Mouse (Mus musculus) kidney, embryonic 14.5 days (tissue): ENCODE measurements around the gene Hoxc13. TPM values are rescaled to one million over a fixed set of nuclear protein-coding genes. Genes with fewer than 3 reads are reported as not detected.

Experiments used
- ATAC-seq: fragments of 200-750 bp; cut with Nextera tagmentation; 2 replicates; pipeline ENCODE4 v1.8.0; 2017; ENCODE audit warnings: moderate number of reproducible peaks, mild to moderate bottlenecking, moderate TSS enrichment, moderate library complexity; ENCODE audit not compliant: low FRiP score, low TSS enrichment
- H3K27ac ChIP-seq: fragments of 300-500 bp; sonication (generic); 2 replicates; pipeline ENCODE4 v1.5.1; 2014; ENCODE audit warnings: low read depth, mild to moderate bottlenecking, low read length, moderate library complexity, mixed read lengths
- H3K27me3 ChIP-seq: fragments of 300-500 bp; sonication (generic); 2 replicates; pipeline ENCODE4 v1.6.1; 2014; ENCODE audit warnings: mild to moderate bottlenecking, low read length; ENCODE audit not compliant: control insufficient read depth, insufficient read depth
- H3K36me3 ChIP-seq: fragments of 300-500 bp; sonication (generic); 2 replicates; pipeline ENCODE4 v1.6.1; 2014; ENCODE audit warnings: low read length, mixed read lengths; ENCODE audit not compliant: control insufficient read depth, insufficient read depth
- H3K4me1 ChIP-seq: fragments of 300-500 bp; sonication (generic); 2 replicates; pipeline ENCODE4 v1.6.1; 2014; ENCODE audit warnings: low read length, mixed read lengths; ENCODE audit not compliant: control insufficient read depth, insufficient read depth
- H3K4me2 ChIP-seq: fragments of 300-500 bp; sonication (generic); replicated peaks from 2 replicates; pipeline ENCODE4 v1.6.1; 2014; ENCODE audit warnings: low read depth, mild to moderate bottlenecking, low read length
- H3K4me3 ChIP-seq: fragments of 300-500 bp; sonication (generic); 2 replicates; pipeline ENCODE4 v1.5.1; 2014; ENCODE audit warnings: mild to moderate bottlenecking, low read length
- H3K9ac ChIP-seq: fragments of 300-500 bp; sonication (generic); 2 replicates; pipeline ENCODE4 v1.6.1; 2014; ENCODE audit warnings: low read depth, mild to moderate bottlenecking, low read length, moderate library complexity
- H3K9me3 ChIP-seq: fragments of 300-500 bp; sonication (generic); 2 replicates; pipeline ENCODE4 v1.6.1; 2016; ENCODE audit warnings: low read length; ENCODE audit not compliant: control insufficient read depth
- WGBS: fragments of 180-500 bp; shearing (Covaris S2); extraction: QIAGEN DNeasy Blood & Tissue Kit; methylation state at CpG from one replicate; pipeline ENCODE4 v1.1.7; 2014; 5-methylcytosine and 5-hydroxymethylcytosine counted together
- microRNA-seq: library from miRNA; unstranded; fragments of <30 nt; microRNA quantifications from one replicate; pipeline ENCODE4, GENCODE M21; 2016
- polyA plus RNA-seq: library from polyadenylated mRNA; unstranded; fragments of >200 nt; fragmentation: Nextera tagmentation; extraction: Ambion mirVana; gene quantifications from 2 replicates; pipeline ENCODE4 v1.2.1, GENCODE M21; 2014

Gene Hoxc13
- polyA plus RNA-seq, 1 experiment from 2014 or later, result not detected

DNA sequence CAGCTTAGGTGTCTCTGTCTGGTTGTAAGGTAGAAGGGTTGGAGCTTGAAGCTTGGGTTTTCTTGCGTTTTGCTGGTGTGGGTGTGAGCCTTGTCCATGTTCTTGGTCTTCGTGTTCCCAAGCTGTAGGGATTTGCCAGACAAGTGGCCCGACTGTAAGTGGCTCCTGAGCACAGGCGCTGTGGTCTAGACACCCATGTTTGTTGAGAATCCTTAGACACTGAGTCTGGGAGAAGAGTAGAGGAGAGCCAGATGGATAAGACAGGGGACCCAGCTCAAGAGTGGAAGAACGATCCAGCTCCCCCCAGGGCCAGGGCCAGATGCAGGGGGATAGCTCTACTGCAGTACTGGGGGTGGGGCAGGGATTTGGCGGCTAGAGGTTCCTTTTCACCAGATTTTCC, 51.9 kb downstream of the Hoxc13 start:
- Histone ChIP-seq H3K9me3 (no peaks in the 10 kb centered on the region), H3K27me3 (peaks cover 14% of the 10 kb centered on the region), H3K4me2 (peak overlapping the region; percentile 89), H3K4me1 (peaks cover 8% of the 10 kb centered on the region), H3K27ac (peak overlapping the region; percentile 89), H3K9ac (peak overlapping the region; percentile 80), H3K36me3 (no peaks in the 10 kb centered on the region), H3K4me3 (peak overlapping the region; percentile 70)
- ATAC-seq, result no peak
- 2% methylated on average over 6 of the region's 6 CpGs for WGBS

DNA sequence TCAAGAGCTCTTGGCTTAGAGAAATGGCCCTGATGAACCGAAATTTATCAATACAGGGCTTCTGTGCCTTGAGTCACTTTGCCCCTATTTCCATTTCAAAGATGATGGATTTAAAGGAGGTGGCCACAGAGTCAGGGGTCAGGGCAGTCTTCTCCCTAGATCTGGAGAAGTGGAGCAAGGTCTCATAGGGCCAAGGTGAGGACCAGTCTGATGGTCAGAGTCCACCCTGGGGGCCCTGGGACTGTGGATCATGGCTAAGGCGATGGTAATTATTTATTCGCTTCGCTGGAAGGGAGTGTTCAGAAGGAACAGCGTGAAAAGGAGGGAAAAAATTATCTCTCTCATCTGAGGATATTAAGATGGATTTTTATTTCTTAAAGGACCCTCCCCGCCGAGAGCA, 54.1 kb downstream of the Hoxc13 start:
- Histone ChIP-seq H3K4me1 (peaks cover 25% of the 10 kb centered on the region), H3K9me3 (no peaks in the 10 kb centered on the region), H3K4me3 (peak overlapping the region; percentile 70), H3K36me3 (no peaks in the 10 kb centered on the region), H3K4me2 (peak overlapping the region; percentile 89), H3K9ac (peak overlapping the region; percentile 99), H3K27me3 (peaks cover 14% of the 10 kb centered on the region), H3K27ac (peak overlapping the region; percentile 96)
- no peak for ATAC-seq
- 2% methylated on average over 7 of the region's 7 CpGs for WGBS

DNA sequence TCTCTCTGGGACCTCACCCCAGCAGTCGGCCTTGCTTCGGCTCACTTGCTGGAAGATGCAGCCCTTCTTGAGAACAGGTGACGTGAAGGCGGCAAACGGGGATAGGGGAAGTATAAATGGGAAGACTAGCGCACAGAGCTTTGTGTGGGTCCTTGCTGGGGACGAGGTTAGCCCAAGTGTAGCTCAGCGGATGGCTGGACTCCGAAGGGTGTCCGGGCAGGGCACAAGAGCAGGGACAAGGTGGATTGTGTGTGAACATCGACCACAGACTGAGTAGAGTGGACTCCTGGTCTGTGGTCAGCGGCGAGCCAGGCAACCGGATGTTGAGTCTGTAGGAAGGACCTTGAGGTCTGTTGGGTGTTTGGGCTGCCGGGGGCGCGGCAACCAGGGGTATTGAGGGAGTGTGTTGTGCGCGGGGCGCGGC, 54.8 kb downstream of the Hoxc13 start:
- H3K27ac ChIP-seq, result peak overlapping the region; percentile 96

DNA sequence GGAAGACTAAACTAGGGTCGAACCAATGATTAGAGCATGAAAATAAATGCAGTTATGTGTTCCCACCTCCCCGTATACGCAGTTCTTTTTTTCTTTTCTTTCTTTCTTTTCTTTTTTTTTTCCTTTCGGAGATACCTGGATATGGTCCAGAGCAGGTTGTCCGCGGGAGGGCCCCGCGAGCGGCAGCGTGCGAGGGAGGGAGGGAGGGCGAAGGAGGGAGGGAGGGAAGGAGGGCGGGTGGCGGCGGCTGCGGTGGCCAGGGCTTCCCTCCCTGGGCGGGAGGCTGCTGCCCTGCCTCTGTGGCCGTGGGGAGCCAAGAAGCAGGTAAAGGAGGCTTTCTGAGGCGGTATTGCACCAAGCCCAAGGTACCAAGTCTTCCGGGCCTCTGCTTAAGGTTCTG, 55.3 kb downstream of the Hoxc13 start, which contains the start of gene Hoxc9:
Gene Hoxc9 (plus strand): TSS at position 269 of the 400 bp plus-strand sequence.
- peak within 1 kb of the TSS; percentile 99 for H3K9ac ChIP-seq
- 2% methylated on average over 15 of the region's 20 CpGs for WGBS

More for the DNA sequence above, 54.8 kb downstream of the Hoxc13 start:
- under 1% methylated on average over 21 of the region's 21 CpGs for WGBS
- Histone ChIP-seq H3K4me1 (peaks cover 25% of the 10 kb centered on the region), H3K9me3 (no peaks in the 10 kb centered on the region), H3K4me2 (peak overlapping the region; percentile 89), H3K36me3 (no peaks in the 10 kb centered on the region), H3K4me3 (peak overlapping the region; percentile 70), H3K9ac (peak overlapping the region; percentile 99), H3K27me3 (peaks cover 14% of the 10 kb centered on the region)
- ATAC-seq, result peak; percentile 24; the same call in 1 of the 2 replicates

DNA sequence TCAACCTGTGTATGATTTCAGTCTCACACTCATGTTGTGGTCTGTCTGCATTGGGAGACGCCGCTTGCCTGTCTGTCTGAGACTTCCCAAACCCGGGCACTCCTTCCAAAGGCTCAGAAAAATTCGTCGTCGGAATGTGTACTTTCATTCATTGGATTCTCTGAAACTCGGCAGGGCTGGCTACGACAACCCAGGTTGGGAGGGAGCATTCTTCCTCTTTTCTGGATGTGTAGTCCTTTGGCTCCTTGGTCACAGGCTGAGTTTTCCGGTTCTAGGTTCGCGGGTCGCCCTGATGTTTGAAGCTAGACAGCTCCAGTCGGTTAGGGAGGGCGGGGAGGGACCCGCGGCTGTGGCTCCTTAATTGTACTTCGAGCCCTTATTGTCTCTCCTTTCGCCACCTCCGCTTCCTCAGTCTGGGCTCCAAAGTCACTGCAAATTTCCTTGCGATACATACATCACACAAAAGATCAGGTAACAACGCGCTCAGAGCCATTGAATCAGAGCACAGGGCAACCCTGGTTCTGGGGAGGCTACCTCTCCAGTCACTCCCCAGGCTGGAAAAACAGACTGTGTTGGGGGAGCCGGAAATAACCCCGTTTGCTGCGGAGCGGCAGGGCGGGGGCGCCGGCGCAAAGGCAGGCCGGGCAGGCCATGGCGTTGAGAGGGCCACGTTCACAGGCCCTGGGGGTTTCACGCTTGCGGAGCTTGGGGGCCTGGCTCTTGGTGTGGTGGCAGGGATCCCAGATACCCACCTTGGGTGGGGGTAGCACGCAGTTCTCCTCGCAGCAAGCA, 55.9 kb downstream of the Hoxc13 start:
- H3K4me2 ChIP-seq, result peak overlapping the region; percentile 89
- peak overlapping the region; percentile 99 for H3K9ac ChIP-seq
- peak overlapping the region; percentile 96 for H3K27ac ChIP-seq

More for the DNA sequence above, 55.3 kb downstream of the Hoxc13 start, which contains the start of gene Hoxc9:
- peaks cover 14% of the 10 kb centered on the region for H3K27me3 ChIP-seq
- no peak for ATAC-seq
- H3K4me2 ChIP-seq, result peak within 1 kb of the TSS; percentile 89
- peak within 1 kb of the TSS; percentile 96 for H3K27ac ChIP-seq
- H3K9me3 ChIP-seq, result no peaks in the 10 kb centered on the region
- peak within 1 kb of the TSS; percentile 70 for H3K4me3 ChIP-seq
- no peaks in the 10 kb centered on the region for H3K36me3 ChIP-seq
- peaks cover 23% of the 10 kb centered on the region for H3K4me1 ChIP-seq

DNA sequence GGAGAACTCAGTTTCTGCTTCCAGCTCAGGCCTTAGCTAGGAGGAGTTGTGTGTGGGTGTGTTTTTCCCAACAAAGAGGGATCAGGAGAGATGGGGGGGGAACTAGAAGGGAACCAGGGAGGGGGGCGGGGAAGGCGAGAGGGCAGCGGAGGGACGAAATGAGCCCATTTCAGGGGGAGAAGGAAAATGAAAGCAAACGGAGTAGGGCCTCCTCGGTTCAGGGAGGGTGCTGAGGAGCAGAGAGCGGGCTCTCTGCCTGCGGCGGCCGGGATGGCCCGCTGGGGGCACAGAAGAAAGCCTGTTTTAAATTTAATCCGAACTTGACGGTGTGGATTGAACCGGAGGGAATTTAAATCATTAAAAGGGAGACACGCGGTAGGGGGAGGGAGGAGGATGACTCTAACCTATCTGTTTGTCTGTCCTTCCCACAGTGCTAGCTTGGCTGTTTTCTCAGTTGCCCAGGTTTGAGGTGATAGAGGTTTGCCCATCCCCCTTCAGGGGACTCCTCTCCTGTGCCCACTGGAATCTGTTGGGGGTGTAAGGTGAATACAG, 56.6 kb downstream of the Hoxc13 start:
- H3K4me1 ChIP-seq, result peaks cover 22% of the 10 kb centered on the region
- no peaks in the 10 kb centered on the region for H3K9me3 ChIP-seq
- no peaks in the 10 kb centered on the region for H3K36me3 ChIP-seq
- WGBS, result 2% methylated on average over 16 of the region's 16 CpGs
- peak overlapping the region; percentile 89 for H3K4me2 ChIP-seq
- peak; percentile 34 for ATAC-seq
- peak overlapping the region; percentile 70 for H3K4me3 ChIP-seq
- peaks cover 20% of the 10 kb centered on the region for H3K27me3 ChIP-seq
- peak overlapping the region; percentile 99 for H3K9ac ChIP-seq
- peak overlapping the region; percentile 96 for H3K27ac ChIP-seq

More for the DNA sequence above, 55.9 kb downstream of the Hoxc13 start:
- Histone ChIP-seq H3K36me3 (no peaks in the 10 kb centered on the region), H3K9me3 (no peaks in the 10 kb centered on the region), H3K4me3 (peak overlapping the region; percentile 70), H3K27me3 (peaks cover 16% of the 10 kb centered on the region), H3K4me1 (peaks cover 21% of the 10 kb centered on the region)
- peak; percentile 13; the same call in 1 of the 2 replicates for ATAC-seq
- 1% methylated on average over 37 of the region's 37 CpGs for WGBS

Small RNA genes within 50 kb of the gene (microRNA-seq; reads per million reads assigned to microRNA genes)
- 2,633 reads per million, percentile 86 among the genes with 10 or more reads in this experiment for gene Mir196a-2

Other genes starting within 250 kb of the Hoxc13 start
- gene Atp5g2, start 248.8 kb upstream of the Hoxc13 start, polyA plus RNA-seq, result 90.0 and 124 TPM in 2 replicates
- 26.1 and 41.3 TPM in 2 replicates for gene Calcoco1, start 198.9 kb upstream of the Hoxc13 start, polyA plus RNA-seq
- not detected in 2 replicates for gene Hoxc12, start 15.7 kb downstream of the Hoxc13 start, polyA plus RNA-seq
- gene Hoxc11, start 33.3 kb downstream of the Hoxc13 start, polyA plus RNA-seq, result 2.9 and 4.4 TPM in 2 replicates
- 62.9 and 64.5 TPM in 2 replicates for gene Hoxc10, start 45.7 kb downstream of the Hoxc13 start, polyA plus RNA-seq
- gene Hoxc5, start 46.3 kb downstream of the Hoxc13 start, polyA plus RNA-seq, result 5.1 and 5.8 TPM in 2 replicates
- gene Hoxc9, start 55.3 kb downstream of the Hoxc13 start, polyA plus RNA-seq, result 10.3 and 10.7 TPM in 2 replicates
- 12.6 and 13.8 TPM in 2 replicates for gene Hoxc8, start 69.5 kb downstream of the Hoxc13 start, polyA plus RNA-seq
- 12.3 and 16.1 TPM in 2 replicates for gene Hoxc6, start 77.2 kb downstream of the Hoxc13 start, polyA plus RNA-seq
- gene Hoxc4, start 97.8 kb downstream of the Hoxc13 start, polyA plus RNA-seq, result 7.4 and 8.6 TPM in 2 replicates
- gene Smug1, start 246.0 kb downstream of the Hoxc13 start, polyA plus RNA-seq, result 11.5 and 19.5 TPM in 2 replicates